Mouse (Mus musculus) forebrain, embryonic 13.5 days (tissue): ENCODE data around the gene Sash1. TPM values are rescaled to one million over a fixed set of nuclear protein-coding genes. Genes with fewer than 3 reads are reported as not detected.

Source experiments
- ATAC-seq: fragments of 200-750 bp; cut with Nextera tagmentation; 2 replicates; pipeline ENCODE4 v1.8.0; 2017
- H3K27ac ChIP-seq: fragments of 300-500 bp; sonication (generic); 2 replicates; pipeline ENCODE4 v1.5.1; 2015; ENCODE audit warnings: inconsistent platforms, mild to moderate bottlenecking, moderate library complexity
- H3K27me3 ChIP-seq: fragments of 300-500 bp; sonication (generic); 2 replicates; pipeline ENCODE4 v1.6.1; 2015; ENCODE audit warnings: mild to moderate bottlenecking, inconsistent platforms
- H3K36me3 ChIP-seq: fragments of 300-500 bp; sonication (generic); 2 replicates; pipeline ENCODE4 v1.6.1; 2015; ENCODE audit warnings: mild to moderate bottlenecking, inconsistent platforms; ENCODE audit not compliant: poor library complexity, severe bottlenecking
- H3K4me1 ChIP-seq: fragments of 300-500 bp; sonication (generic); 2 replicates; pipeline ENCODE4 v1.6.1; 2015; ENCODE audit warnings: inconsistent platforms
- H3K4me2 ChIP-seq: fragments of 300-500 bp; sonication (generic); 2 replicates; pipeline ENCODE4 v1.6.1; 2015; ENCODE audit warnings: inconsistent platforms, mild to moderate bottlenecking, moderate library complexity
- H3K4me3 ChIP-seq: fragments of 300-500 bp; sonication (generic); 2 replicates; pipeline ENCODE4 v1.5.1; 2015; ENCODE audit warnings: mild to moderate bottlenecking, inconsistent platforms
- H3K9ac ChIP-seq: fragments of 300-500 bp; sonication (generic); 2 replicates; pipeline ENCODE4 v1.6.1; 2015; ENCODE audit warnings: mild to moderate bottlenecking, inconsistent platforms
- H3K9me3 ChIP-seq: fragments of 300-500 bp; sonication (generic); replicated peaks from 2 replicates; pipeline ENCODE4 v1.6.1; 2016; ENCODE audit warnings: inconsistent platforms
- WGBS: fragments of 180-500 bp; shearing (Covaris S2); methylation state at CpG from one replicate; pipeline ENCODE4 v1.1.7; 2015; 5-methylcytosine and 5-hydroxymethylcytosine counted together
- polyA plus RNA-seq: library from polyadenylated mRNA; unstranded; fragments of >200 nt; fragmentation: Nextera tagmentation; extraction: Ambion mirVana; gene quantifications from 2 replicates; pipeline ENCODE4 v1.2.1, GENCODE M21; 2015

Sash1 gene
- polyA plus RNA-seq, 1 experiment from 2014 or later = 2.5 TPM

DNA sequence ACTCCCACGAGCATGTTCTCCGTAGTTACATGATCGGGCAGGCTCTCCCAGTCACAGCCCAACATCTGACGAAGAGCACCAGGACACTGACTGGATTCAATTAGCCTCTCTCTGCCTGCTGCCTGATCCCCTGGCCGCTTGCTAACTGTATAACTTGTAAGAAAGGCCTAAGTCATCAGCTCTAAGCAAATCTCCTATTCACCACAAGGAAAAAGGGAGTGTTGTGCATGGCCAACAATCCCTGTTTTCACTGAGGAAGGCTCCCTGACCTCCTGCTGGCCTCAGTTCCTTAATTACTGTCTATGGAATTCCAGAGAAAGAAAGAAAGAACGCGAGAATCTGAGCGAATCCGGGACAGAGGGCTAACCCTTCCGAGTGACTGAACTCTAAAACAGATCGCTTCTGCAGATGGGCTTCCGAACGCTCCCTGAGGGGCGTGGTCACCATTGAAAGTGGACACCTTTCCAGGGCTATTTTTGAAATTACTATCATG, 123.6 kb downstream of the Sash1 start:
- Histone ChIP-seq H3K4me3 (peak overlapping the region; percentile 23), H3K4me2 (peak overlapping the region; percentile 54), H3K4me1 (peaks cover 36% of the 10 kb centered on the region), H3K9ac (0 out of 2 replicates have a peak overlapping the region, but pooled peaks have one; percentile 38), H3K36me3 (no peaks in the 10 kb centered on the region), H3K9me3 (no peaks in the 10 kb centered on the region), H3K27me3 (no peaks in the 10 kb centered on the region), H3K27ac (peak overlapping the region; percentile 41)
- WGBS = under 1% methylated on average over 14 of the region's 14 CpGs
- ATAC-seq = peak; percentile 28; the same call in 1 of the 2 replicates

DNA sequence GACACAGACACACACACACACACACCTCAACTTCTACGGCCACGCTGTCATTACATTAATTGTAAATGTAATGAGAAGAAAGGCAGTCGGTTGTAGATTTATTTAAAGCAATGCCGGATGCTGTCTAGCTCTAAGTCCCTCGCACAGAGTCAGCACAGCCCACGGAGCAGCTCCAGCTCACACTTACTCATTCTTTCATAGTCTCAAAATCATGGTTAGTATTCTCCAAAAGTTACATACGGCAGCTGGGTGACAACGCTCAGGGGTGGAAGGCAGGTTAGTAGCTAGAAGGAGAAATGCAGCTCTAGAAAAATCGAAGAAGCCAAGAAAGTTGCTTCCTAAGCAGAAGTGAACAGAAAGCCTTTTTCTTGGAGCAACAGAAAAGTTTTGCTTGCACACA, 124.2 kb downstream of the Sash1 start:
- Histone ChIP-seq H3K4me3 (peak overlapping the region; percentile 23; the same call in 1 of the 2 replicates), H3K27ac (peak overlapping the region; percentile 41; the same call in 1 of the 2 replicates), H3K4me2 (peak overlapping the region; percentile 54), H3K4me1 (peaks cover 41% of the 10 kb centered on the region), H3K27me3 (no peaks in the 10 kb centered on the region), H3K9me3 (no peaks in the 10 kb centered on the region), H3K36me3 (no peaks in the 10 kb centered on the region), H3K9ac (0 out of 2 replicates have a peak overlapping the region, but pooled peaks have one; percentile 38)
- no peak for ATAC-seq
- 41% methylated on average over 9 of the region's 9 CpGs for WGBS

DNA sequence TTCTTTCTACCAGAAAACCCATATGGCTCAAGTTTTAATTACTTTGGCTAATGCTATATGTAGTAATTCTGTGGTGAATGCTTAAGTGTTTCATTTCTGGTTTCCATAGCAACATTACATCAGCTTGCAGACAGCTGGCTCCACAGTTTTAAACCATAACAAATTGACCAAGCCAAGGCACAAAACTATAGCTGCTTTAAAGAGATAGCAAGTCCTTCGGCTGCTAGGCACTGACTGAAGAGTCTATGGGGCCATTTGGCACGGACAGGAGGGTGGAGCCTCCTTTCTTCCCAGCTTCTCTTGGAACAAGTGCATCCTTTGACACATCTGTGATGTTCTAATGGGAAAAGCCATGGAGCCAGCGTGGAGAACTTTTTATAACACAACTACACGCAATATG, 125.3 kb downstream of the Sash1 start:
- peak; percentile 55 for ATAC-seq
- Histone ChIP-seq H3K4me2 (peak overlapping the region; percentile 6; the same call in 1 of the 2 replicates), H3K36me3 (no peaks in the 10 kb centered on the region), H3K27me3 (no peaks in the 10 kb centered on the region), H3K4me3 (no peak overlapping the region), H3K9ac (no peak overlapping the region), H3K9me3 (no peaks in the 10 kb centered on the region), H3K4me1 (peaks cover 49% of the 10 kb centered on the region), H3K27ac (no peak overlapping the region)
- WGBS = 21% methylated on average over 4 of the region's 4 CpGs

DNA sequence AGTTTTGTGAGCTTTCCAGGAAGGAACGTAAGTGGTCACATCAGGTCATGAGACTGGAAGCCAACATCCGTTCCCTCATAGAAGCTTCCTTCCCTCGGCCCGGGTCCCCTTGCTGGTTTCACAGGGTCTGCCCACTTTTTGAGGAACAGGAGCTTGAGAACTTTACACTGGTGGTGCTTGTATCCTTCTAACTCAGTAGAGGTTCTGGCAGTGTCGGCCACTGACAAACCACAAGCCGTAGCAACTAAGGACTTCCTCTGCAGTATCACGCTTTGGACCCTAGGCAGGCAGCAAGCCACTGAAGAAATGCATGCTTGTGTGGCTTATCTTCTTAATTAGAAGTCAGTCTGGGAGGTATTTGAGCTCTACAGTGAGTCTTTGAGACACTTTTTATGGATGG, 126.6 kb downstream of the Sash1 start:
- H3K4me2 ChIP-seq = no peak overlapping the region
- WGBS = 91% methylated on average over 7 of the region's 7 CpGs
- no peak overlapping the region for H3K9ac ChIP-seq
- H3K9me3 ChIP-seq = no peaks in the 10 kb centered on the region
- no peak overlapping the region for H3K27ac ChIP-seq
- H3K4me1 ChIP-seq = peaks cover 49% of the 10 kb centered on the region
- no peak for ATAC-seq
- H3K4me3 ChIP-seq = no peak overlapping the region
- H3K36me3 ChIP-seq = no peaks in the 10 kb centered on the region
- H3K27me3 ChIP-seq = 0 out of 2 replicates have a peak, but pooled peaks cover 3% of the 10 kb centered on the region

DNA sequence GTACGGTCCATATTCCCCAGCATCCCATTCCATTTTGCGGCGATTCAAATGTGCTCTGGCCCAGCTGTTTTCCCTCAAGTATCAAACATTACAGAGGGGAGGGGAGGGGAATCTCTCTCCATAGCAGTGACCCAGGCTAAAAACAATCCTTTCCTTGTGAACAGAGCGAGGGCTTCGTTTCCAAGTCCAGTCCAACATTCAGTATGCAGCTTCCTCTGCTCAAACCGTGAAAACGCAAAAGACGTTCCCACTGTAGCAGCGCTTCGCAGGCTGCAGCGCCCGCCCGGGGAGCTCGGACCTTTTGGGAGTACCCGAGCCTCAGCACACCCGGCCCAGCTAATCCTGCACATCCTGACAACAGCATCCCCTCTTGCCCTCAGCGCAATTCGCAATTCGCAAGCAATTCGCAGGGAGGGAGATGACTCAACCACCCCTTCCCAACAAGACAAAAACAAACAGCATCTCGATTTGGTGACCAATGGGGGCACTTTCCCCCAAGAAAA, 128.4 kb downstream of the Sash1 start:
- 16% methylated on average over 21 of the region's 21 CpGs for WGBS

DNA sequence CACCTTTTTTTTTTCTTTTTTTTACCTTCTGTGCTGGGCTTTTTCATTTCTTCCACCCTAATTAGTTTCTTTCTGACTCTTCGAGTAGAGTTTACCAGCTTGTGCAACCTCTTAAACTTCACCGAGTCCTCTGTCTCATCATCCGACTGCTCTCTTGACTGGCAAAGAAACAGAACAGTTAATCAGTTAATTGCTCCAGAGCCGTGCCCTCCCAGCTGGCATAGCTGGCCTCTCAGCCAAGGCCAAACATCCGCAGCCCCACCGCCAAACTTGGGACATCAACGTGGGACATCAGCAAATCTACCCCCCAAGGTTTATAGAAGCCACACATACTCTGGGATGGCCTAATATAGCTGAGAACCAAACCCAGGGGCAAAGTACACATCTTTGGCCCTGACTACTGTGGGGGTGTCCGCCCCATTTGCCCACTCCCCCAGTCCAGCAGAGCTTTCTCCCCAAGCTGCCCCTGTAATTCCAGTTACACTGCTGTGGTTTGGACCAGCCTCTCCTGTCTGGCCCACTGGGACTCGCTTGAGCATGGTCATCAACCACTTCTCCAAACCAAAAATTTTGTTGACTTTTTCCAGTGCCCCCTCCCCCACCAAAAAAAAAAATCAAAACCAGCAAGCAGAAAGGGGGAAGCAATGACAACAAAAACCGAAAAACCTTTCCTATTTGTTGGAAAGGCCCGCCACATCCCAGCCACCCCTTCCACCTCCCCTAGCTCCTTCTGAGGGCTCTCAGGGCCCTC, 129.1 kb downstream of the Sash1 start:
- 53% methylated on average over 11 of the region's 11 CpGs for WGBS
- H3K4me1 ChIP-seq = peaks cover 42% of the 10 kb centered on the region

More for the DNA sequence above, 128.4 kb downstream of the Sash1 start:
- no peaks in the 10 kb centered on the region for H3K36me3 ChIP-seq
- H3K4me1 ChIP-seq = peaks cover 45% of the 10 kb centered on the region
- peak overlapping the region; percentile 13; the same call in 1 of the 2 replicates for H3K4me3 ChIP-seq
- H3K9ac ChIP-seq = peak overlapping the region; percentile 23; the same call in 1 of the 2 replicates
- H3K27ac ChIP-seq = no peak overlapping the region
- peak overlapping the region; percentile 48 for H3K4me2 ChIP-seq
- ATAC-seq = peak; percentile 17
- 0 out of 2 replicates have a peak, but pooled peaks cover 3% of the 10 kb centered on the region for H3K27me3 ChIP-seq
- no peaks in the 10 kb centered on the region for H3K9me3 ChIP-seq

DNA sequence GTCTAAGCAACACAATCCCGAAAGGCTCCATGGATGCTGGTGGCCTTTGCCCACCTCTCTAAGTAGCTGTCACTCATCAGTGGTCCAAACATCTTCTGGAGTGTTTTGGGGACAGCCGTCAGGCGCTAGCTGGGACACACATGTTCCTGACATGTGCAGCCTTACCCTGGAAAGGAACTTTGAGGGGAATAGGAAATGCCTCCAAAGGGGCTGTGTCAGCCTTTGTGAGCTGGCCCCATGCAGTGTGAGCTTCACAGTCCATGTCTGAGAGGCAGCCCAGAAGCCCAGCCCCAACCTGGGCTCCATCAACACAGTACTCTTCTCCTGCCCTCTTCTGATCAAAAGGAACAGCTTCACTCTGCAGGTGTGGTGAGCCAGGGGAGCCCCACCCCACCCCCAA, 132.5 kb downstream of the Sash1 start:
- no peak overlapping the region for H3K9ac ChIP-seq
- no peak for ATAC-seq

More for the DNA sequence above, 129.1 kb downstream of the Sash1 start:
- Histone ChIP-seq H3K4me3 (no peak overlapping the region), H3K9me3 (no peaks in the 10 kb centered on the region), H3K27me3 (0 out of 2 replicates have a peak, but pooled peaks cover 3% of the 10 kb centered on the region), H3K36me3 (no peaks in the 10 kb centered on the region), H3K27ac (no peak overlapping the region), H3K9ac (0 out of 2 replicates have a peak overlapping the region, but pooled peaks have one; percentile 23), H3K4me2 (no peak overlapping the region; the same call in 1 of the 2 replicates)
- no peak for ATAC-seq

DNA sequence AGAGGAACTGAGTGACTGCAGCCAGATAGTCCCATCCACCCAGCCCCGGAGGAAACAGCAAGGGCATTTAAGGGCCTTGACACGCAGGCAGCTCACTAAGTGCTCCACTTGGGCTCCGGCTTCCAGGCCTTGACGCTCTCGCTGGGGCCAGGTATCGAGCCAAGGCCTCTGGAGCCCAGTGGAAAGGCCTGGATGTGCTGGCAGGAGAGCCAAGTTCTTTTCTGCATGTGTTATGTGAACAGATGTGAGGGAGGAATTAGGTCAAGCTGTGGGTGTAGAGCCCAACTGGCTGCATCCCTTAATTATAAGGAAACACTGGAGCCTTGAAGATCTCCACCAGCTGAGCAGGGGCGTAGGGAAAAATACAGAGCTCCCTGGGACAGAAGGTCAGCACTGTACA, 133.4 kb downstream of the Sash1 start:
- 63% methylated on average over 7 of the region's 7 CpGs for WGBS
- Histone ChIP-seq H3K27me3 (0 out of 2 replicates have a peak, but pooled peaks cover 3% of the 10 kb centered on the region), H3K27ac (no peak overlapping the region), H3K4me1 (peaks cover 21% of the 10 kb centered on the region), H3K9ac (no peak overlapping the region), H3K4me2 (no peak overlapping the region), H3K9me3 (no peaks in the 10 kb centered on the region), H3K4me3 (no peak overlapping the region), H3K36me3 (peaks cover 12% of the 10 kb centered on the region)
- ATAC-seq = no peak

More for the DNA sequence above, 132.5 kb downstream of the Sash1 start:
- Histone ChIP-seq H3K27ac (no peak overlapping the region), H3K4me3 (no peak overlapping the region), H3K4me1 (peaks cover 28% of the 10 kb centered on the region), H3K27me3 (0 out of 2 replicates have a peak, but pooled peaks cover 3% of the 10 kb centered on the region), H3K9me3 (no peaks in the 10 kb centered on the region), H3K4me2 (no peak overlapping the region), H3K36me3 (peaks cover 12% of the 10 kb centered on the region)
- WGBS = 92% methylated on average over 3 of the region's 3 CpGs

DNA sequence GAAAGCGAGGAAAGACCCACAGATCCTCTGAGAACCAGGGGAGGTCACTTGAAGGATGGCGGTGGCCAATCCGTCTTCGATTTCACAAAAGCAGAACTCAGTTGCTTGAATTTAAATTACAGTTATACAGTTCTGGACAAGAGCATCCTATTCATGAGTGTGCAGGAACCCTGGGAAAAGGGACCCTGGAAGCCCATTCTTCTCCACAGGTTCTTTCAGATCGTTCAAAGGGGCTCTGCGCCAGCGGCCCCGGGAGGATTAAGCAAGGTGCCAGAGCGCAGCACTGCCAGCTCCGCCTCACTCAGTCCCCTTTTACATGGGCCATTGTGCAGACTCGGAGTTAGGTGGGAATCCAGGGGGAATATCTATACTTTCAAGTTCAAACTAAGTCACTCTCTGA, 136.3 kb downstream of the Sash1 start:
- WGBS = 17% methylated on average over 11 of the region's 11 CpGs
- 0 out of 2 replicates have a peak, but pooled peaks have one; percentile 42 for ATAC-seq
- H3K27me3 ChIP-seq = no peaks in the 10 kb centered on the region
- no peak overlapping the region for H3K9ac ChIP-seq
- H3K9me3 ChIP-seq = no peaks in the 10 kb centered on the region
- H3K4me2 ChIP-seq = 0 out of 2 replicates have a peak overlapping the region, but pooled peaks have one; percentile 12
- H3K36me3 ChIP-seq = peaks cover 12% of the 10 kb centered on the region
- H3K4me1 ChIP-seq = peaks cover 6% of the 10 kb centered on the region
- H3K4me3 ChIP-seq = no peak overlapping the region
- no peak overlapping the region for H3K27ac ChIP-seq

DNA sequence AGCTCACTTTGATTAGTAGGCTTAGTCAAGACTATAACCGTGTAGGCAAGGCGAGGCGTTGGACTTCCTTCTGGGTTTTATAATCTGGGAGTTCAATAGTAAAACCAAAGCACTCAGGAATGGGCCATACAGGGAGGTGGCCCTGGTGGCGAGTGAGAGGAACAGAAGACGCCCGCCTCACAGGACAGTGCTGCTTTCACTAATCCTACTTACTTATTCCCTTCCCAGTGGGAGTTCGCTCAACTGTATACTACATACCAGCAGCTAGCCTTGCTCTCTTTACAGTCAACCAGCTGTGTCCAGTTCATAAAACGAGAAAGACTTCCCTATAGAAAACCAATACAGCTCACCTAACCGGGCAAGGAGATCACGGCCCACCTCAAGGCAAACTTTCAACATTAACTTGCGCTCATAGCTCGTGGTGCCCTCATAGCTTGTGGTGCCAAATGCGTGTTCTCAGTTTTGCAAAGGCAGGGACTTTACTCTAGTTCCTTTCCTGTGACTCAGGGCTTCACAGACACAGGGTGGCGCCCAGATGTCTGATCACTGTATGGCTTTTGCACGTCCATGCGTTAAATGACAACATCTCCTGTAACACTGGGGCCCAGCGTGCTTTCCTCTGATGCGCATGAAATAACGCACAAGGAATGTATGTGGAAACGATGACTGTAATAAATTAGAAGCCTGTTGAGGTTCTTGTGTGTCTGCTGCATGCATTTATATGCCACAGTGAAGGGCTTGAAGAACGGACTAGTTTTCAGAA, 138.2 kb downstream of the Sash1 start:
- no peak overlapping the region for H3K27ac ChIP-seq
- peaks cover 6% of the 10 kb centered on the region for H3K4me1 ChIP-seq
- H3K4me3 ChIP-seq = no peak overlapping the region
- ATAC-seq = no peak
- 73% methylated on average over 21 of the region's 21 CpGs for WGBS
- H3K4me2 ChIP-seq = no peak overlapping the region
- peaks cover 12% of the 10 kb centered on the region for H3K36me3 ChIP-seq
- no peak overlapping the region for H3K9ac ChIP-seq
- no peaks in the 10 kb centered on the region for H3K27me3 ChIP-seq
- no peaks in the 10 kb centered on the region for H3K9me3 ChIP-seq

DNA sequence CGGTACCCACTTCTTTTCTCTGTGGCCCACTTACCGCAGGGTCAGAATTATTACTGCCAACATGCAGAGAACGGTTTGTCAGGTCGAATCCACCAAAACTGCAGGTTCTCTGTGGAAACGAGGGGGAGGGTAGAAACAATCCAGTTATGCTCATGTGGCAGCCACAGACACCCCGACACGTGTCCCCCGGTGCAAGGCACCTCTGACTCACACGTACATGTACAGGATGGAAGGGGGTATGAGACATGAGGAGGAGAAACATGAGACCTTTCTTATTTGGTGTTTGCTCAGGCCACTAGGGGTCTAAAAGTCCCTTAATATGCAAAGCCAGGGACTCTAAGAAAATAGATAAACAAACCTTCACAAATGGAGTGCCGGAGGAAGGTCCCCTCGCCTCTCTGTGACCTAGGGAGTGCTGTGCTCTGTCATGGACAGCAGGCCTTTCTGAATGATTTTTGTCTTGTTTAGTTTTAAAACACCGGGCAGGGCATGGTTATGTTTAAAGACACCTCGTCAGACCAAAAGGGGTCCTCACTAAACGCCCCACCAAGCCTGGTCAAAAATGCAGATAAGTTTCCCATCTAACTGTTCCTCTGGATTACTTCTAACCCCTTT, 139.7 kb downstream of the Sash1 start:
- no peak overlapping the region for H3K9ac ChIP-seq
- H3K36me3 ChIP-seq = peaks cover 20% of the 10 kb centered on the region
- no peak for ATAC-seq
- WGBS = 82% methylated on average over 14 of the region's 14 CpGs
- no peak overlapping the region for H3K27ac ChIP-seq
- no peaks in the 10 kb centered on the region; the same call in 1 of the 2 replicates for H3K4me1 ChIP-seq
- H3K4me3 ChIP-seq = no peak overlapping the region
- no peaks in the 10 kb centered on the region for H3K27me3 ChIP-seq
- H3K9me3 ChIP-seq = no peaks in the 10 kb centered on the region
- no peak overlapping the region for H3K4me2 ChIP-seq
